Mouse (Mus musculus) embryonic facial prominence, embryonic 11.5 days (tissue): ENCODE measurements at regions not wholly inside any gene's neighbourhood (a gene's known extent, or its start where the extent isn't known, plus 50 kb on each side); places are given as distances from the start of the nearest gene placed in this dataset.

Experiments used
- ATAC-seq: fragments of 200-750 bp; cut with Nextera tagmentation; replicated peaks from 2 replicates; pipeline ENCODE4 v1.8.0; 2017; ENCODE audit warnings: low read depth; ENCODE audit not compliant: insufficient number of reproducible peaks, low FRiP score, low TSS enrichment
- DNase-seq: peaks from one replicate; pipeline ENCODE4 v3.0.0-alpha.2; 2015; ENCODE audit warnings: low spot score
- H3K27ac ChIP-seq: fragments of 300-500 bp; sonication (generic); replicated peaks from 2 replicates; pipeline ENCODE4 v1.5.1; 2014; ENCODE audit warnings: mild to moderate bottlenecking, low read depth, low read length, control low read depth
- H3K27me3 ChIP-seq: fragments of 300-500 bp; sonication (generic); 2 replicates; pipeline ENCODE4 v1.6.1; 2014; ENCODE audit warnings: mild to moderate bottlenecking, low read length, moderate library complexity, mixed read lengths; ENCODE audit not compliant: control insufficient read depth, insufficient read depth
- H3K36me3 ChIP-seq: fragments of 300-500 bp; sonication (generic); replicated peaks from 2 replicates; pipeline ENCODE4 v1.6.1; 2014; ENCODE audit warnings: low read depth, mild to moderate bottlenecking, low read length, moderate library complexity, mixed read lengths; ENCODE audit not compliant: control insufficient read depth, insufficient read depth
- H3K4me1 ChIP-seq: fragments of 300-500 bp; sonication (generic); 2 replicates; pipeline ENCODE4 v1.6.1; 2014; ENCODE audit warnings: low read length, mixed read lengths; ENCODE audit not compliant: control insufficient read depth, insufficient read depth
- H3K4me2 ChIP-seq: fragments of 300-500 bp; sonication (generic); 2 replicates; pipeline ENCODE4 v1.6.1; 2014; ENCODE audit warnings: low read depth, mild to moderate bottlenecking, control low read depth, low read length, moderate library complexity
- H3K4me3 ChIP-seq: fragments of 300-500 bp; sonication (generic); 2 replicates; pipeline ENCODE4 v1.5.1; 2014; ENCODE audit warnings: low read depth, low read length, control low read depth
- H3K9ac ChIP-seq: fragments of 300-500 bp; sonication (generic); replicated peaks from 2 replicates; pipeline ENCODE4 v1.6.1; 2014; ENCODE audit warnings: mild to moderate bottlenecking, control low read depth, low read length
- H3K9me3 ChIP-seq: fragments of 300-500 bp; sonication (generic); replicated peaks from 2 replicates; pipeline ENCODE4 v1.6.1; 2016; ENCODE audit warnings: mild to moderate bottlenecking, low read length, inconsistent platforms, mixed read lengths; ENCODE audit not compliant: control insufficient read depth
- WGBS: fragments of 180-500 bp; shearing (Covaris S2); extraction: QIAGEN DNeasy Blood & Tissue Kit; methylation state at CpG from one replicate; pipeline ENCODE4 v1.1.7; 2014; 5-methylcytosine and 5-hydroxymethylcytosine counted together

DNA sequence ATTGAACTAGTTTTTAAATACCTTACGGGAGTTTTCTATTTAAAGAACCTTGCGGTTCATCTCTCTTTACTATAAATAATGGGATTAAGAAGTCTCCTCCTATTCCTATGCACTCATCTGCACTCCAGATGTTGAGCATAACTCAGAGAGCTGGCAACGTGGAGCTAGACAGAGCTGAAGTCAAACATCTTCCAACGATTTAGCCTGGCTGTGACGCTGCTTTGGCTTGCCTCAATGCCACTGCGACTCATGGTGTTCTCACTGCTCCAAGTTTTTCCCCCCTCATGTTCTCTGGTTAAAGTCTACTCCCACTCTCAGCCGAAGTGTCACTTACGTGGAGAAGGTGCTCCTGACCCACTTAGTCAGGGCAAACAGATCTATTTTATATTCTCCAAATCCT is 277.3 kb upstream of the Gjb5 start:
- ATAC-seq: no peak
- Histone ChIP-seq H3K9me3 (no peaks in the 10 kb centered on the region), H3K4me2 (no peak overlapping the region), H3K27ac (no peak overlapping the region), H3K4me1 (peaks cover under 1% of the 10 kb centered on the region; the same call in 1 of the 2 replicates), H3K9ac (no peak overlapping the region), H3K36me3 (no peaks in the 10 kb centered on the region), H3K27me3 (no peaks in the 10 kb centered on the region), H3K4me3 (no peak overlapping the region)
- DNase-seq: peak; percentile 42
- WGBS: 68% methylated on average over 8 of the region's 8 CpGs

DNA sequence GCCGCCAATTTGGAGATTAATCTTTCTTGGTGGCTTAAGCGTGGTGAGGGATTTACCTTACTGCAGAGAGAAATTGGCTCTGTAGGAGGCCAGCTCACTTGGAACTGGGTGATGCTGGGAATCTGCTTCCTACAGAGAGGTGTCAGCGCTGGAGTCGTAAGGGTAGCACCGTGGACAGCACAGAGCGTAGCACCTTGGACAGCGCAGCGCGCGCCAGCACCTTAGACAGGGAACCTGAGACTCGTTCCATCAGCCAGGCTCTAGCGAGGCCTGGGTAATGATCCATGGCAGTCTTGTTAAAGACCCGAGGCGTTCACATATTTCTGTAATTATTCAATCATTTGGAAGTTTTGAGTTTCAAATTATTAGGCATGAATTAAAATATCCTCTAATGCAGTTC is 261.9 kb upstream of the Gjb5 start:
- H3K27me3 ChIP-seq: no peaks in the 10 kb centered on the region
- no peaks in the 10 kb centered on the region for H3K36me3 ChIP-seq
- no peak overlapping the region for H3K9ac ChIP-seq
- H3K9me3 ChIP-seq: no peaks in the 10 kb centered on the region
- DNase-seq (peak; percentile 89), ATAC-seq (0 out of 2 replicates have a peak, but pooled peaks have one; percentile 52)
- H3K27ac ChIP-seq: no peak overlapping the region
- no peaks in the 10 kb centered on the region for H3K4me1 ChIP-seq
- H3K4me3 ChIP-seq: no peak overlapping the region
- H3K4me2 ChIP-seq: no peak overlapping the region
- WGBS: 3% methylated on average over 14 of the region's 14 CpGs

DNA sequence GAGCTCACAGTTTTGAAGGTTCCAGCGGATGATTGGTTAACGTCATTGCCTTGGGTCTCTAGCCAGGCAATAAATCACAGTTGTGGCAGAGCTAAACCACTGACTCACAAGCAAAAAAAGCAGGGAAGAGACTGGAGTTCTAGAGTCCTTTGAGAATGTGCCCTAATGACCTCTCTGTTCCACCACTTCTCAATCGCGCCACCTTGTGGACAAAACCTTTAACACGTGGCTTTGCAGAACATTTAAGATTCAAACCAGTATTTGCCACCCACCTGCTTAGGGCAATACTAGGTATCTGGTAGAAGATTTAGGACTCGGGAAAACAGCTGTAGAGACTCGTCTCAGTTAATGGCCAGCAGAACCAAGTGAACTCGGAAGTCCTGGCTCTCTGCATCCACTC is 254.8 kb upstream of the Gjb5 start:
- Histone ChIP-seq H3K9ac (no peak overlapping the region), H3K4me1 (no peaks in the 10 kb centered on the region), H3K27me3 (no peaks in the 10 kb centered on the region), H3K9me3 (no peaks in the 10 kb centered on the region), H3K4me3 (no peak overlapping the region), H3K36me3 (no peaks in the 10 kb centered on the region), H3K4me2 (no peak overlapping the region), H3K27ac (no peak overlapping the region)
- 47% methylated on average over 8 of the region's 8 CpGs for WGBS
- DNase-seq (peak; percentile 26), ATAC-seq (no peak)

DNA sequence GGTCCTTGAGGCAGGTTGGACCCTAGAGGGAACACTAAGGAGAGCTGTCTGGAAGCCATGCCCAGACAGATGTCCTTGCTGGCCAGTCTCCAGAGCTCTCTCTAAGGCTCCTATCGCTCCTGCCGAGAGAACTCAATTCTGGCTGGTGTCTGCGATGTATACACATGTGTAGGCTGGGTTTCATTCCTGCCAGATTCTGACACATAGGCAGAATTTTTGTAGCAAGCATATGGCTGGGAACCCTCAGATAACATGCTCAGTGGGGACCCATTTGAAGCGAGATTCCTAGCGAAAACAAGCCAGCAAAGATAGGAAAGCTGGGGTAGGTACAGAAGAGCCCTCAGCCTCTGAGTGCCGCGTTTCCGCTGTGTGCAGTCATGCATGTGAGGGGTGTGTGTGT is 242.9 kb upstream of the Gjb5 start:
- Histone ChIP-seq H3K27me3 (no peaks in the 10 kb centered on the region), H3K4me3 (no peak overlapping the region), H3K9ac (no peak overlapping the region), H3K36me3 (no peaks in the 10 kb centered on the region), H3K4me2 (no peak overlapping the region), H3K9me3 (no peaks in the 10 kb centered on the region), H3K27ac (no peak overlapping the region), H3K4me1 (no peaks in the 10 kb centered on the region)
- ATAC-seq (no peak), DNase-seq (no peak)
- 84% methylated on average over 8 of the region's 8 CpGs for WGBS

DNA sequence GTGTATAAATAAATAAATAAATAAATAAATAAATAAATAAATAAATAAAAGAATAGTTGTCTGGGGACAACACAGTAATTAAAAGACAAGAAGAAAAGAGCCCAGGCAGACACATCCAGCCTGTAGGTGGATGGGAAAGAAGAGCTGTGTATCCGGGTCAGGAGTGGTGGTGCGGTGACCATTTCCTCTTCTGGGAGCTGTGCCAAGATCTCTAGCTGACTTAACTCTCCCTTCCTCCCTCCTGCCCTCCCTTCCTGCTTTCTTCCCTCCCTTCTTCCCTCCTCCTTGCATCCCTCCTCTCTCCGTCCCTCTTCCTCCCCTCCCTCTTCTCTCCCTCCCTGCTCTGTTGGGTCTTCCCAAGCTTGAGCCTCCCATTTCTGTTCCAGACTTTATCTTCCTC is 240.6 kb upstream of the Gjb5 start:
- Histone ChIP-seq H3K9me3 (no peaks in the 10 kb centered on the region), H3K27ac (no peak overlapping the region), H3K4me2 (no peak overlapping the region), H3K4me3 (no peak overlapping the region), H3K27me3 (no peaks in the 10 kb centered on the region), H3K4me1 (no peaks in the 10 kb centered on the region), H3K9ac (no peak overlapping the region), H3K36me3 (no peaks in the 10 kb centered on the region)
- WGBS: 71% methylated on average over 3 of the region's 3 CpGs
- ATAC-seq (no peak), DNase-seq (no peak)

DNA sequence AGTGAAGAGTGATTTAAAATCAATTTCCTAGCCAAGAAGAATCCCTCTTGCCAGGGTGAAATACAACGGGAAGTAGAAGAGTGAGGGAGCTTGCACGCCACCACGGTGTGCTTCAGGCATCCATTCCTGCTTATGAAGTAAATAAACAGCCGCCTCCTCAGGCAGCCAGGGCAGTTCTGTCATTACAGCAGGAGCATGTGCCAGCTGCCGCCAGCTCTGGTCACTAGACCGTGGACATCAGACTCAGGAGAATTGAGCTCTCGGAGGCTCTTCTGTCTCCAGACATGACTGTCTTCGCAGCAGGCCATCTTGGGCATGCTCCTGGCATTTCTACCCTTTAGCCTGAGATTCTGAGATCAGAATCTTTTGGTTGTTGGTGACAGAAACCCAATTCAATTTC is 236.1 kb upstream of the Gjb5 start:
- ATAC-seq: no peak
- no peak overlapping the region for H3K4me2 ChIP-seq
- no peaks in the 10 kb centered on the region for H3K9me3 ChIP-seq
- H3K27ac ChIP-seq: no peak overlapping the region
- no peaks in the 10 kb centered on the region for H3K36me3 ChIP-seq
- H3K27me3 ChIP-seq: no peaks in the 10 kb centered on the region
- no peaks in the 10 kb centered on the region for H3K4me1 ChIP-seq
- no peak for DNase-seq
- H3K9ac ChIP-seq: no peak overlapping the region
- WGBS: 92% methylated on average over 8 of the region's 8 CpGs
- no peak overlapping the region for H3K4me3 ChIP-seq

DNA sequence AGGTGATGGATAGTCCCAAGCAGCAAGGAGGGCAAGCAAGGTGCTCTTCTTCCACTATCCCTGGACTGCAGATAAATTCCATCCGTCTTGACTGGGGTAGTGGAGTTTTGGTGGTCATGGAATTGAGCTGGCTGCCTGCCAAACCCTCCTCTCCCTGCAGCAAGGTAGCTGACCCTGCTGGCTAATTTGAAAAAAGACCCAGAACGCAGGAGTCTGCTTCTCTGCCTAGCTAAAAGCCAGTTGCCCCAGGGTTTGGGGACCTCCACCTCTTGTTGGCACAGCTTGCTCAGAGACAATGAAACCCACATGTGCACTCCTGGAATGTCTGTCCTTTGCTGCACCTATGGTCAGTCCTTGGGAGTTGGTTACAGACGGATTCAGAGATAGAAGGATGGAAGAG is 233.6 kb upstream of the Gjb5 start:
- Histone ChIP-seq H3K27me3 (no peaks in the 10 kb centered on the region), H3K4me2 (no peak overlapping the region), H3K36me3 (no peaks in the 10 kb centered on the region), H3K9ac (no peak overlapping the region), H3K9me3 (no peaks in the 10 kb centered on the region), H3K4me1 (no peaks in the 10 kb centered on the region), H3K4me3 (no peak overlapping the region), H3K27ac (no peak overlapping the region)
- ATAC-seq (no peak), DNase-seq (peak; percentile 5)
- WGBS: 59% methylated on average over 3 of the region's 3 CpGs

DNA sequence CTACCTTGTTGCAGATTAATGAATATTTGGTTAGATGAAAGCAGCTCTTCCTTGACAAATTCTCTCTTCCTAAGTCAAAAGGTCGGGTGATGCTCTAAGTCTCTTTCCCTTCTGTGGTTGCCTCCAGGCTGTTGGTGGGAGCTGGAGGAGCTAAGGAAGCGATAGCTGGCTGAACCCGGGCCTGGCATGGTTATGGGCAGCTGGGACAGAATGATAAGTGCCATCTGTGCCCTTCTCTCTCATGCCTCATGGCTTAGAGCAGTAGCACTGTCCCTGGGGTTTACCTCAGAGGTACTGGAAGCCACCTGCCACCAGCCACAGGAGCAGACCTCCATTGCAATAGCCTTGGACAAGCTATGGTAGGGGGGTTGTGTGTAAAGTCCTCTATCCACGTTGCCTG is 228.8 kb upstream of the Gjb5 start:
- Histone ChIP-seq H3K36me3 (no peaks in the 10 kb centered on the region), H3K4me2 (no peak overlapping the region), H3K27me3 (no peaks in the 10 kb centered on the region), H3K9ac (no peak overlapping the region), H3K9me3 (no peaks in the 10 kb centered on the region), H3K27ac (no peak overlapping the region), H3K4me1 (no peaks in the 10 kb centered on the region), H3K4me3 (no peak overlapping the region)
- WGBS: 73% methylated on average over 4 of the region's 4 CpGs
- no peak for ATAC-seq
- no peak for DNase-seq
